Mouse (Mus musculus) left cerebral cortex, postnatal 10 days (tissue): ENCODE data around the gene Hmga1b. TPM values are rescaled to one million over a fixed set of nuclear protein-coding genes. Genes with fewer than 3 reads are reported as not detected.
A peak's percentile ranks its signal among the peaks of the same experiment; 100 is the strongest.
"Not testable (repeated sequence)": the region's sequence is repeated elsewhere in the genome, so short reads cannot be mapped to it uniquely, and the experiment has no call there.

Experiments
- DNase-seq, 2 experiments: peaks; one replicate each; pipeline ENCODE4 v3.0.0; 2021 to 2022; ENCODE audit warnings: low spot score in 2 of 2, mixed read lengths in 1 of 2; ENCODE audit errors: extremely low spot score in 1 of 2
- intact Hi-C: fragments of 180-260 bp; cut with DNase I; formaldehyde crosslinking; loops from one replicate; pipeline ENCODE4 v1.15.1; 2025
- total RNA-seq, 2 experiments: library from RNA; stranded (reverse); gene quantifications; 2 replicates each; pipeline ENCODE4 v1.2.3; 2021

Hmga1b gene
- total RNA-seq, 2 experiments from 2014 or later: 25.0 to 46.6 TPM

GRCm38 (mm10) chr11:120775774-120776469 lies 13.3 kb downstream of the Hmga1b start:
- intact Hi-C loops: loop anchor here (2.0 to 5.0 kb wide), 3 partner anchors 55 to 151 kb away; partner anchors contain the start of genes Notum, Rac3 and Sirt7
- DNase-seq: peak; percentile 89 to 94

DNA sequence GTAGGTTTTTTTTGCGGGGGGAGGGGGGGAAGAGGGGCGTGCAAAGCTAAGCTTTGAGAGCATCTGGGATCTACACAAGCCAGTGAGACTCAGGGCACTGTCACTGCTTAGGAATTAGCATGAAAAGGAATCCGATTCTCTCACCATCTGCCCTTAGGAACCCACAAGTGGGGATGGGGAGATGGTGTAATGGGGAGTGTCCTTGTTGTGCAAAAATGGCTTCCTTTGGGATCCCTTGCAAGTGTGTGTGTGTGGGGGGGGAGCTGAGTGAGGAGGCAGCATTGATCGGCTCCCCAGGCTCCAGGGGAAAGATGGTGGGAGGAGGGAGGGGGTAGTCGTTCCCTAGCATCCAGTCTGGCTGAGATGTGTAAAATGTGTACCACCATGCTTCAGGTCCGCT lies 14.5 kb downstream of the Hmga1b start:
- no peak for DNase-seq
- intact Hi-C loops: loop anchor here (2.0 to 5.0 kb wide), 3 partner anchors 56 to 152 kb away; partner anchors contain the start of genes Notum, Rac3 and Sirt7

DNA sequence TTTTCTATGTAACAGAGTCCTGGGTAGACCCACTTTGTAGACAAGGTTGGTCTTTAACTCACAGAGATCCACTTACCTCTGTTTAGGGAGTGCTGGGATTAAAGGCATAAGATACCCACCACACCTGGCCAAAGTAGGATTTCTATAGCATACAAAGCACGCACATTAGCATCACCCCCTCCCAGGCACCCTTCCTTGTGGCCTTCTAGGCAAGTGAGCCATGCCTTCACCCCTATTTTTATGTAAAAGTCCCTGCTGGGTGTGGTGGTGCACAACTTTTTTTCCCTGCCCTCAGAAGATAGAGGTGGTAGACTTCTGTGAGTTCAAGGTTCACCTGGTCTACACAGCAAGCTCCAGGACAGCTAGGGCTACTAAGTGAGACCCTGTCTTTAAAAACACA lies 17.3 kb downstream of the Hmga1b start:
- no peak for DNase-seq
- intact Hi-C loops: loop anchor here (5.0 kb wide), 1 partner anchor 118 kb away; the partner anchor contains the start of gene Notum

GRCm38 (mm10) chr11:120781361-120781760 lies 18.8 kb downstream of the Hmga1b start:
- intact Hi-C loops: not testable (repeated sequence)

GRCm38 (mm10) chr11:120783426-120784063 lies 21.0 kb downstream of the Hmga1b start:
- intact Hi-C loops: no loop called here

More at GRCm38 (mm10) chr11:120781361-120781760, 18.8 kb downstream of the Hmga1b start:
- not testable (repeated sequence) for DNase-seq

DNA sequence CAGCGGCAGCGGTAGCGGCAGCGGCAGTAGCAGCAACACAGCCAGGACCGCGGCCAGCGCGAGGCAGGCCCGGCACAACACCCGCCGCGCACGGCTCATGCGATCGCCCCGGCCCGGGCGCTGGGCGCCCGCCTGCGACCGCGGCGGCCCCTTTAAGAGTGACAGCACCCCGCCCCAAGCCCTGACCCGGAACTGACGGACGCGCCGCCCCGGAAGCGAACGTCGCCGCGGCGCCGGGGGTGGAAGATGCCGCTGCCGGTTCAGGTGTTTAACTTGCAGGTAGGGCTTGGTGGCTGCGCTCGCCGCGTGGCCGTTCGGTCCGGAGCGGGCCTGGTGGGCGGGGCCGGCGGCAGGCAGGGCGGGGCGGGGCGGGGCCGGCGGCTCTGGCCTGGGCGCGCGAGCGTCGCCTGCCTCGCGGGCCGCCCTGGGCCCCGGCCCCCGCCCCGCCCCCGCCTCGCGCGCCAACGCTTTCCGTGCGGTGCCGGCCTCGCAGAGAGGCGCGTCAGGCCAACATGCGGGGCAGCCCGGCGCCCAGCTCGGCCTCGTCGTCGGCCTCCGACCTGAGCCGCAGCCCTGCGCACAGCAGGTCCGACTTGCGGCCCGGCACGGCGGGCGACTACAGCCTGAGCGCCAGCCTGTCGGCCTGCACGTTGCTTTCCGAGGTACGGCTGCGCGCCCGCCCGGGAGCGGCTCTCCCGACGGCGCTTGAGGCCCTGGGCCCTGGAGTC lies 21.6 kb downstream of the Hmga1b start, which contains the start of the genes Rfng and Gps1:
Rfng (minus strand) TSS at position 144 of the 728 bp plus-strand sequence.
Gps1 (plus strand) TSS at position 209 of the 728 bp plus-strand sequence.
- peak; percentile 71 to 88 for DNase-seq
- intact Hi-C loops: no loop called here

More at GRCm38 (mm10) chr11:120783426-120784063, 21.0 kb downstream of the Hmga1b start:
- DNase-seq: no peak

GRCm38 (mm10) chr11:120785145-120785544 lies 22.6 kb downstream of the Hmga1b start:
- intact Hi-C loops: no loop called here
- no peak for DNase-seq

DNA sequence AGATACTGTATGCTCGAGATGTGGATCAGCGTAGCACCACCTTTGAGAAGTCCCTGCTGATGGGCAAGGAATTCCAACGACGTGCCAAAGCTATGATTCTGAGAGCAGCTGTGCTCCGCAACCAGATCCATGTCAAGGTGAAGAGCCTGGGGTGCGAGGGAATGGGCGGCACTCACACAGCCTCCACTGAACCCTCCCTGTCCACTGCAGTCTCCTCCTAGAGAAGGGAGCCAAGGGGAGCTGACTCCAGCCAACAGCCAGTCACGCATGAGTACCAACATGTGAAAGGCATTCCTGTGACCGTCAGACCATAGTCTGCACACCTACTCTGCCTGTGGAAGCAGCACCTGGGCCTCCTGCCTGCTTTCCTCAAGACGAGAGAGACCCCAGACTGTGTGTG lies 25.9 kb downstream of the Hmga1b start:
- intact Hi-C loops: not testable (repeated sequence)

GRCm38 (mm10) chr11:120789355-120789754 lies 26.8 kb downstream of the Hmga1b start:
- DNase-seq: peak in 1 of 2 experiments; percentile 14
- intact Hi-C loops: no loop called here

More for the DNA sequence above, 25.9 kb downstream of the Hmga1b start:
- peak in 1 of 2 experiments; percentile 4 for DNase-seq

- DNase-seq: no peak
- intact Hi-C loops: no loop called here
These were observed 27.2 kb downstream of the Hmga1b start for GRCm38 (mm10) chr11:120789810-120790209.

DNA sequence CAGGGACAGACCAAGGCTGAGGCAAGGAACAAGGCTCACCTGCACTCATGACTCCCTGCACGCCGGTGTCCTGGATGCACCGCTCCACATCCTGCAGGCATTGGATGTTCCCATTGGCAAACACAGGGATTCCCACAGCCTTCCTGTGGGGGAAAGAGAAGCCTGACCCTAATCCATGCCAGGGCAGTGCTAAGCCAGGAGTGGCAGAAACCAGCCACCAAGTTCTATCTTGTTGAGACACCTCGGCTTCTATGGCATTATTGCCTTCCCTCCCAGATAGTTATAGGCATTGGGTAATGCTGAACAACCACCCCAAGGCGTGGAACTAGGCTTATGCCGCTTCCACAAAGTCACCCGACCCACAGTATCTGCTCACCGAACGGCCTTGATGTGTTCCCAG lies 30.1 kb downstream of the Hmga1b start:
- peak in 1 of 2 experiments; percentile 13 for DNase-seq
- intact Hi-C loops: no loop called here

- DNase-seq: peak; percentile 96 to 97
- intact Hi-C loops: no loop called here
These were observed 33.4 kb downstream of the Hmga1b start, which contains the start of gene Dus1l for GRCm38 (mm10) chr11:120795756-120796613. Gene Dus1l, minus strand, starts transcription at chr11:120796403.

- no peak for DNase-seq
- intact Hi-C loops: no loop called here
These were observed 34.0 kb downstream of the Hmga1b start for GRCm38 (mm10) chr11:120796614-120796946.

DNA sequence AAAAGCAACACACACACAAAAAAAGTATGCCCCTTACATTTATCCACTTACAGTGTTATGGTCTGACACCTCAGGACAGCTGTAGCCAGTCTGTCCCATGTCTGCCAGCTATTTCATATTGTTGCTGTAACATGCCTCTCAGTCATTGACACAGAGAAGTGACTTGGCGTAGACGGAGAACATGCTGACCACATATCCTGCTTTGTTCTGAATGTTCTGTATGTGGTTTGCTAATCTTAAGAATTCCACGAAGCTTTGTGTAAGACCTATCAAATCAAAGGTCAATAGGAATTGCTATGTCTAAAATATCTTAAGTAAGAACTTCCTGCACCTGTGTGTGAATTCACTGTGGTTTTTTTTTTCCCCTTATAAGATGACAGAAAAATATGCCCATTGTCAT lies 35.6 kb downstream of the Hmga1b start:
- DNase-seq: no peak
- intact Hi-C loops: no loop called here

- intact Hi-C loops: no loop called here
- DNase-seq: no peak
These were observed 36.8 kb downstream of the Hmga1b start for GRCm38 (mm10) chr11:120799316-120799890.

GRCm38 (mm10) chr11:120800061-120800904 lies 37.7 kb downstream of the Hmga1b start:
- intact Hi-C loops: no loop called here
- peak; percentile 78 to 89 for DNase-seq

DNA sequence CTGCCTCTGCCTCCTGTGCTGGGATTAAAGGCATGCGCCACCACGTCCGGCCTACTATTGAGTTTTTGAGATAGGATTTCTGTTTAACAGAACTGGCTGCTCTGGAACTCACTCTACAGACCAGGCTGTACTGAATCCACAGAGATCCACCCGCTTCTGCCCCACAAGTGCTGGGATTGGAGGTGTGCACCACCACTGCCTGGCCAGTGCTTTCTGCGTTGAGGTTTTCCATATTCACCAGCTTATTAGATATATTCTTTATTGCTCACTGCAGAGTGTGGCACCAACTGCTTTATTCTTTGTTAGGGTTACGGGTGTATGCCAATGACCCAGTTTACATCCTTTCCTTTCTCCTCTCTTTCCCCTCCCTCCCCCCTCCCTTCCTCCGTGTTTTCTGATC lies 41.7 kb downstream of the Hmga1b start:
- intact Hi-C loops: no loop called here
- no peak for DNase-seq
